ENCODE assay signal across 21 mouse cellular contexts in the genomic region with DNA sequence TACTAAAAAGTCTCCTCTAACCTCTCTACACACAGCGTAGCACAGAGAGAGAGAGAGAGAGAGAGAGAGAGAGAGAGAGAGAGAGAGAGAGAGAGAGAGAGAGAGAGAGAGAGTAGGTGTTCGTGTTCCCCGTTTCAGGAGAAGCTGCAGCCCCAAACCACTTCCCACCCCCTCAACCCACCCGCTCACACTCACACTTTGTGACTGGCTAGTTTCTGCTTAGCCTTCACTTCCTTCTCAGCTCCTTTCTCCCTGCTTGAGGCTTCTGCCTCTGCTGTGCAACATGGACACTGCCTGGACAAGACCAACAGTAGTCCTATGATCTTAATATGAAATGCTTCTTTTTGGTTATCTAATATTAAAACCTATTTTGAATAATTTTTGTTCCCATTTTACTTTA. TPM values are rescaled to one million over a fixed set of nuclear protein-coding genes. Genes with fewer than 3 reads are reported as not detected.
"Had no signal": no experiment of that assay in that cellular context is flagged by ENCODE, and none has a peak within 500 bp of the region (broad histone marks: within the 10 kb centered on the region; RNA-seq: fewer than 3 reads in every experiment).

No protein-coding gene starts in this region.

- H3K4me2 ChIP-seq: kidney, embryonic 15.5 days; liver, embryonic 11.5 days; lung, embryonic 14.5 days; midbrain, embryonic 11.5 days; neural tube, embryonic 12.5 days; neural tube, embryonic 15.5 days had no signal

- H3K4me1 ChIP-seq: kidney, embryonic 15.5 days; neural tube, embryonic 12.5 days had no signal

- H3K27ac ChIP-seq: kidney, embryonic 15.5 days; liver, embryonic 14.5 days; macrophage; neural tube, embryonic 12.5 days; neural tube, embryonic 15.5 days; stomach, postnatal 0 days had no signal

- H3K9ac ChIP-seq: kidney, embryonic 15.5 days; liver, embryonic 14.5 days; liver, postnatal 0 days; lung, embryonic 14.5 days; neural tube, embryonic 12.5 days; neural tube, embryonic 15.5 days had no signal

- H3K4me3 ChIP-seq: kidney, embryonic 15.5 days; neural tube, embryonic 12.5 days; neural tube, embryonic 15.5 days had no signal

- DNase-seq: kidney, adult 11 months; kidney, adult 8-10 months; kidney, postnatal 10 days; kidney, postnatal 36 days; layer of hippocampus, adult 9-11 months; liver, postnatal 0 days; lung, embryonic 14.5 days; midbrain, embryonic 14.5 days; right cerebral cortex, adult 18-20 months; right cerebral cortex, postnatal 14 days; right cerebral cortex, postnatal 4 days had no signal

- H3K36me3 ChIP-seq: kidney, embryonic 15.5 days; neural tube, embryonic 12.5 days; neural tube, embryonic 15.5 days had no signal

- H3K27me3 ChIP-seq: neural tube, embryonic 15.5 days had no signal

- H3K9me3 ChIP-seq: kidney, embryonic 15.5 days; neural tube, embryonic 12.5 days; neural tube, embryonic 15.5 days had no signal

- ATAC-seq: liver, postnatal 0 days; lung, postnatal 0 days had no signal

RNA-seq across cellular contexts. Expression of gene Sult1a1, which starts 34.0 kb away (rescaled TPM):
- total RNA-seq: megakaryocyte-erythroid progenitor cell, adult 5-6 weeks had no signal
